Mouse (Mus musculus) heart, adult 11 months (tissue): ENCODE measurements around the gene Cpeb4.

ENCODE experiments used
- DNase-seq: peaks from one replicate; pipeline ENCODE4 v3.0.0; 2022

The Cpeb4 gene

DNA sequence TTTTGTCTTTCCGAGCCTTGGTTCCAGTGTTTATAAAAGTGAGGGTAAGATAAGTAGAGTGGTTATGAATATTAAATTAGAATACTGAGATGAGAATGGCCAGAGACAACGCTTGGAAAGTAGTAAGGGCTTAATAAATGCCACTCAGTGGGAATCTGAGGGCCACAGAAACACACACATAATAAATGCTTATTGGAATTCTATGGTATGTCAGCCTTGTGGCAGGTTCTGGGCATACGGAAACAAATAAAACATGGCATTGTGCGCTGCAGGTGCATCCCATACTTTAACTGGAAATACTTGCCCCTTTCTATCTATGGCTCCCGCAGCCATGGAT lies 24.6 kb upstream of the Cpeb4 start:
- no peak for DNase-seq

DNA sequence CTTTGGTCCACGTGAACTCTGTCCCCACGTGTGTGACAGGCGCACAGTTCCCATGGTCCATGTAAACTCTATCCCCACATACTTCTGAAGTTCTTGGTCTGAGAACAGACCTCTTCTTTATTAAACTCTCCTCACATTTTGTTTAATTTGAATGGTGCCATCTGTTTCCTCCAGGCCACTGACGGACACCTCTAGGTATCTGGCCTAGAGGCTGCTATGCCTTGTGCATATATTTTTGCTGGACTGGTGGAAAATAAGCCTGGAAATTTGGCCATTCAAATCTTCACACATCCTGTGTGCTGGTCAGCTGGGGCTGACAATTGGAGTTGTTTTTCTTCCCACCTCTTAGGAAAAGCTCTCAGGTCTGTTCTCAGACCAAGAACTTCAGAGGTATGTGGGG lies 23.3 kb upstream of the Cpeb4 start:
- DNase-seq = peak; percentile 43

DNA sequence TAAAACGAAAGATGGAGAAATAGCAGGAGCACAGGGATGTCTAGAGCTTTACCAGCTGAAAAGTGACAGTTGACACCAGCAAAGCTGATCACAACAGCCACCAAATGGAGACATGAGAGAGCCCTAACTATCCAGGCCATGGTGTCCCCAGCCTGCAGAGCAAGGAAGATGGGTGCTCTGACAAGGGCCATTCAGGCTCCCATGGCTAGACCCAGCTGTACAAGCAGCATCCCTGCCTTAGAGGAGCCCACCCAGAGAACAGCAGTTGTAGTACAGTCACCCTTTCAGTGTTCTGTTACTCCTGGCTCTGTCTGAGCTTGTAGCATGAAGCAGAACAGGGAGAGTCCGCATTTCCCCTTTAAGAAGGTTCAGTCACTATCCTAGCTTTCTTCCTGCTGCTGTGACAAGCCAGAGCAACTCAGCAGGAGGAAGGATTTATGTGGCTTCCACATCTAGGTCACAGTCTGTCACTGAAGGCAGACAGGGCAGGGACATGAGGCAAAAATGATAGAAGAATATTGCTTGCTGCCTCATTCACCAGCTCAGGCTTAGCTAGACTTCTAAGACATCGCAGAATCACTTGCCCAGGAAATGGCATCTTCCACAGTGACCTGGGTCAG lies 21.7 kb upstream of the Cpeb4 start:
- peak; percentile 71 for DNase-seq

DNA sequence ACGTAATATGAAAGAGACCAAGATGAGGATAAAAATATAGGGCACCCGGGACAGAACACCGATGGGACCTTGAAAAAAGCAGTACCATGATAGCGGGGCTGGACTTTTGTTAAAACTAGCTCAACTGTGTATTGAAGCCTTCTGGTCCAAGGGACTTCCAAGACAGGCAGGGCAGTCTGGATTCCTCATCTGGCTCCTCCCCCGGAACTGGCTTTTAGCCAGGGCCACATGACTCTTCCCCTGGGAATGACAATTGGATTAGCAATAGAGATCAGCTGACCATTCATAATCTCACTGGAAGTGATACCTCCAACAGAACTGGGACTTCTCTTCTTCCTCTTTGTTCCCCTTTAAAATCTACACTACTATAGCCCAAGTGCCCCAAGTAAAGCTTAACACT lies 21.0 kb upstream of the Cpeb4 start:
- peak; percentile 97 for DNase-seq

GRCm38 (mm10) chr11:31851702-31852560 lies 20.1 kb upstream of the Cpeb4 start:
- DNase-seq = peak; percentile 54

DNA sequence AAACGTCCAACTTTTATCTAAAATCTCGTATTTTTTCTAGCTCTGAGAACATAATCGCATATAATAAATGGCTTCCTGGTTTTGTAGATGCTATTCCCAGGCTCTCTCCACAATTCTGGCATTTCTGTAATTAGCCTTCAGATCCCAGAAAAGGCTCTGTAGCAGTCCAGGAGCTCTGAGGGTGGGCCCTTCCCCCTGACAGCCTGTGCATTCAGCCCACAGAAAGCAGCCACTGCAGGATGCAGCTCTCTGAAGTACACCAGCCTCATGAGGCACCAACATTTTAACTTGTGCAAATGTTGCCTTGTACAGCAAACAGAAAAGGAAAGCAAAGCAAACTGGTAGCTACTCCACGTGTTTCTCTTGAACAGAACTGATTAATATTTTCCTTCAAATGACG lies 17.1 kb upstream of the Cpeb4 start:
- DNase-seq = peak; percentile 42

- no peak for DNase-seq
Measured at GRCm38 (mm10) chr11:31857479-31857878, 14.5 kb upstream of the Cpeb4 start.

DNA sequence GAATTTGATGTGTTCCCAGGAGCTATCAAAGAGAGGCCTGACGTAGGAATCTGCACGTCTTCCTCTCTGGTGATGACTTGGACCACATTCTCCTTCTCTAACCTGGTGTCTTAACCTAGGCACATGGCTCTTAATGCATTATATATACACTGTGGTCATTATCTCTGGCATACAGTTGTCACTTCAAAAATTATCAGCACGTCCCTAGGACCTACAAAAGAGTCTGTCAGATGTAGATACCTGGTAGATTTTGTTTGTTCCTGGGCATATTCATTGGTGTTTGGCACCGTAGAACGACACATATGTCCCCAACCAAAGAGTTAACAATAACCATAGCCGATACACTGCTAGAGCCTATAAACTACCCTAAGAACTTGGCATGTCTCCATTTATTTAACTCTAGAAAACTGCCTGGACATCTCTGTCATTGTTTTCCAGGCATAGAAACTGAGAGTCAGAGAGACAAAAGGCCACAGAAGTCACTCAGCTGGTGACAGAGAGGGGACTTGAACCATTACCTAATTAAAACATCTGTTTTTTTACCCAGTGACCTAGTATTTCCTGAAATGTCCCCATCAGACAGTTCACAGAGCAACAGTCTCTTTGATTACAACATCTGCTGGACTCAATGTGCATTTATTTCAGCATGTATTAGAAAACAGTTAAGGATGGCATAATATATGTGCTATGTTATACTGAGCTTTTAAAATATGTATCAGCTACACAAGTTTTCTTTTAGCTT lies 10.7 kb upstream of the Cpeb4 start:
- no peak for DNase-seq

DNA sequence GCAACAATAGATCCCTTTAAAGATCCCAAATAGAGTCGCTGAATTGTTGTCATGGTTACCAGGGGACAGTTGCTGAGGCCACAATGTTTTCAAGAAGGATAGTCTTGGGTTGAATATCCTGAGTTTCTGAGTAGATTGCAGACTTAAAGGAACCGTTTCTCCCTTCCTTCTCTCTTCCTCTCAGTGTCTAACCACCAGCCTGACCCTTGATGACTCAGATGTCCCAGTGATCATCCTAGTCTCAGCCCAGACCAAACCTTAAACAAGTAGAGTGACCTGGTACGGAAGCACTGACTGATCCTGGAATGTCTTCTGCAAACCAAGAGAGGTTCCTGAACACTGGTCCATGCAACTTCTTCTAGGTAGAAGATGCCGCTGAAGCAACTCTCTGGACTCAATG lies 4.0 kb upstream of the Cpeb4 start:
- DNase-seq = no peak

- peak; percentile 100 for DNase-seq
Measured at GRCm38 (mm10) chr11:31870285-31871010, 1.6 kb upstream of the Cpeb4 start.

DNA sequence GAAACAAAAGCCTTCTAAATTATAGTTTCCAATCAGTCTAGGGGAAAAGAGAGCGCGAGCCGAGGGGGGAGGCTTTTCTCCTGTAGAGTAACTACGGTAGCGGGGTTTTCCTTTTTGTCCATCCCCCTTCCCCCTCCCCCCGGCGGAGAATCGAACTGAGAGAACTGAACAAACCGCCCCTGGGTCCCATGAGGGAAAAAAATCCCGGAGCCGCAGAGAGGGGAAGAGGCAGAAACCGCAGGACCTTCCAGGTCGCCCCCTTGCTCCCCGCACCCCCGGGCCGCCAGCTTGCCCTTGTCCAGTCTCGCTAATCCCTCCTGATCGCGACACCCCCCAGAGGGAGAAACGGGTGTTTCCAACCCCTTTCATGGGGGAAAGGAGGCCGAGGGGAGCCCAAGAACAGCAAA lies 873 bp upstream of the Cpeb4 start:
- peak; percentile 96 for DNase-seq

GRCm38 (mm10) chr11:31872546-31873261 lies 693 bp downstream of the Cpeb4 start:
- peak; percentile 93 for DNase-seq

GRCm38 (mm10) chr11:31874071-31874470 lies 2.1 kb downstream of the Cpeb4 start:
- DNase-seq = no peak

- DNase-seq = no peak
Measured at GRCm38 (mm10) chr11:31883671-31884070, 11.7 kb downstream of the Cpeb4 start.

DNA sequence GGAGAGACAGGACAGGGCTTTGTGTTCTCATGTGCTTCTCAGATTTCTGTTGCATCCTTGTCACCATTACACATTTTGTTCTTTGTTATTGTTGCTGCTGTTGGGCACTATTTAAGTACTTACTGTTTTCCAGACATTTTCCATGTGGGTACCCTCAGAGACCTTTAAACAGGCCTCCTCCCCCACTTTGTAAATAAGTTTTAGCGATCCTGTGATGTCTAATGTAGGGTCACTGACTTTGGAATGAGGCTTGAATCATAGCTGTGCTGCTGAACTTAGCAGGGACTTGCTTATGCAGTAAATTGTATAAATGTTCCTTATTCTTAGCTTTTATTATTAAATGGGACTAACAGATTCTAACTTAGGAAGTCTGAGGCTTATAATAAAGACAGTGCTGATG lies 13.8 kb downstream of the Cpeb4 start:
- no peak for DNase-seq

- DNase-seq = no peak
Measured at GRCm38 (mm10) chr11:31888229-31888628, 16.2 kb downstream of the Cpeb4 start.

DNA sequence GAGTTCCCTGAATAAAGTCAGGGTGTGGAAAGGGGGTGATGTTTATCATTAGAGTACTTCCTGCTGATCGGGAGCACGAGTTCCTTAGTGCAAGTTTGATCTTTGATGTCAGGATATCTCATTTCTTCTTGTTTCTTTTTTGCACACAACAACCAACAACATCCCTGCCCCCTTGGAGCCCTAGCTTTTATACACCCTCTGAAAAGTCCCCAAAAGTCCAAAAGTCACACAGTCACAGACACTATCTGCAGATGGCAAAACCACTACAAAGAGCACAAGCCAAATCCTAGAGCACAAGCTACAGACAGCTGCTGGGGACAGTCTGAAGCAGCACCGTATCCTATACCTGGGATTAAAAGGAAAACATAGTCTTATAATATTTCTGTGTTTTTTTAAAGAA lies 20.1 kb downstream of the Cpeb4 start:
- DNase-seq = no peak

DNA sequence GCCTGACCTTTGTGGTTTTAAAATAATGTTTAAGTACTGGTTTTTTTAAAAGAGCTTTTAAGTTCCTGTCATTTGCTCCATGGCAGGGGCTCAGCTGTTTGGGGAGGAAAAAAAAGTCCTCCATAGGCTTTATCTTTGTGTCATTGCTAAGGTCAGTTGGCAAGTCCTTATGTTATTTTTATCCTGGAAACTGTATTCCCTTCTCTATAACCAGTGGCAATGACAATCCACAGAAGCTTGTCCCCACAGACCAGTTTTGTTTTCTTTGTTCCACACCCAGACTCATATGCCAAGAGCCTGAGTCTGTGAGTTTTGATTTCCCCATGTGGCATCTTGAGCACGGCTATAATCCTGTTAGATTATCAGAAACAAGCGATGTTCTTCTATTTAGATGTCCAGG lies 21.6 kb downstream of the Cpeb4 start:
- DNase-seq = peak; percentile 87

DNA sequence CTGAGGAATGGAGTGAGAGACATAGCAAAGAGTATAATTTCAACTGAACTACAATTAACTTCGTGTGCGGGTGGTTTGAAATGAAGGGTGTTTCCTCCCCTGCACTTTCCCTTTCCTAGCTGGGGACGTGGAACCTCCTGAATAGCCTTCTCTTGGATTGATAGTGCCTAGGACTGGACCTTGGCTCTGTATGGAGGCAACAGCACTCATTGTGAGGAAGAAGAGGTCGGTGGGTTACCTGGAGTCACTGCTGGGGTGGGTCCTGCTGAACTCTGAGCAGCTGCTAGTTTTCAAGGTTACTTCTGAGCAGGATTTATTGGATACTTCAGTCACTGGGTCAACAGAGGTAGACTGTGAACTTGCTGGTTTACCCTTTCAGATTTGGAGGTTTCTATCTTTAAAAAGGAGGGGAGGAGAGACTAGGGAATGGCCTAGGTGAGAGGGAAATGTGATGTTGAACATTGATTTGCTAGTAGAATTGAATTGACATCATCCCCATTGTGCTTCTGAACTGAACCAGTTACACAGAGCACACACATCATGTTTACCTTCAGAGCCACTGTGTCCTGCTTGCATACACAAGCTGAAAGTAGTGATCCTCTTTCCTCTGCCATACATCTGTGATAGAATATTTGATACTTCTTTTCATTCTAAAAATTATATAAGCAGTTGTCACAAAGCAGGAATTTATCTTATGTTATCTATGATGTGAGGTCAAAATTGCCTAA lies 24.2 kb downstream of the Cpeb4 start:
- DNase-seq = peak; percentile 75

GRCm38 (mm10) chr11:31896905-31897304 lies 24.9 kb downstream of the Cpeb4 start:
- no peak for DNase-seq

- DNase-seq = peak; percentile 64
Measured at GRCm38 (mm10) chr11:31899166-31899565, 27.2 kb downstream of the Cpeb4 start.

- peak; percentile 92 for DNase-seq
Measured at GRCm38 (mm10) chr11:31900736-31901135, 28.7 kb downstream of the Cpeb4 start.
